Mouse (Mus musculus): ENCODE measurements around the gene Dguok. TPM values are rescaled to one million over a fixed set of nuclear protein-coding genes. Genes with fewer than 3 reads are reported as not detected.
A peak's percentile ranks its signal among the peaks of the same experiment; 100 is the strongest.

Dguok gene
- polyA plus RNA-seq, 1 experiment from 2014 or later: 25.8 TPM

DNA sequence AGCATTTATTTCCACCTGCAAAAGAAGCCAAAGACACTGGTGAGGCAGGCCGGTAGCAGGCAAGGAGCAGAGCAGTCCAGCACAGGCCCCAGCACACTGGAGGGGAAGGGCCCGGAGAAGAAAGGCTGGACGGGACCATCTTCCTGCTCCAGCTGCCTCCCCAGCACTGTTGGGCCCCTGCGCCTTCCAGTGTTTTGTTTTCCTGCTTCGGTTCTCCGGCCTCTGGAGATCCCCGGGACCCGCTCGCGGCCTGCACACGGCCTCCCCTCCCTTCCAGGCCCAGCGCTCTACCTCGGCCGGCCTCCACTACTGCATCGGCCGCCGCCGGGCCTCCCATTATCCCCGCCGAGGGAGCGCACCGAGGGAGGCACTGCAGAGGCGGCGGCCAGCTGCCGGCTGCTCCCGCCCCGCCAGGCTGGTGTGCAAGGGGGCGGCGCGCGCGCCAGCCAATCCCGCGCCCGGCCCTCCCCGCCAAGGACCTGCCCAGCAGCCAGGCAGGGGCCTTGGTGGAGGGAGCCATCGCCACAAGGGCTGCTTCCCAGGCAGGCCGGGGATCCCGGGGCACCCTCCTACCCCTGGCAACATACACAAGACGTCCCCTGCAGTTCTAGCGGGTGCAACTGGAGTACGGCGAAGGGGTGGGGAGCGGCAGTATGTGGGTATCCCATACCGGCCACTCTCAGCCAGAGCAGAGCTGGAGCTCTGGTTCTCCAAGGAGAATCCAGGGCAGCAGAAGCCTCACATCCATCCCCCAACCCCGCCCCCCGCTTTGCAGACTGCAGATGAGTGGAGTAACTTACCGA is 65.3 kb downstream of the Dguok start:
- H3K4me3 ChIP-seq (ENCODE audit: low read depth, low read length): peak overlapping the region; percentile 70
- WGBS (ENCODE audit: insufficient replicate concordance): under 1% methylated on average over 46 of the region's 48 CpGs
- H3K9me3 ChIP-seq (ENCODE audit: low read length): no peaks in the 10 kb centered on the region
- peak; percentile 90 for DNase-seq
- H3K4me2 ChIP-seq (ENCODE audit: low read depth, low read length): peak overlapping the region; percentile 77
- peak; percentile 96 for ATAC-seq
- H3K27me3 ChIP-seq (ENCODE audit: insufficient read depth, low read length): no peaks in the 10 kb centered on the region
- peaks cover 14% of the 10 kb centered on the region; the same call in 1 of the 2 replicates for H3K36me3 ChIP-seq (replicated peaks; ENCODE audit: insufficient read depth, low read length)
- peak overlapping the region; percentile 77 for H3K9ac ChIP-seq (replicated peaks)
- peak overlapping the region; percentile 86 for H3K27ac ChIP-seq (ENCODE audit: low read depth)
- no peak for TF ChIP-seq CTCF (IDR thresholded peaks at IDR 0.05; ENCODE audit: low read depth)
- TF ChIP-seq EP300 (IDR thresholded peaks at IDR 0.05; ENCODE audit: low read depth): no peak
- peaks cover 46% of the 10 kb centered on the region for H3K4me1 ChIP-seq (ENCODE audit: insufficient read depth)

DNA sequence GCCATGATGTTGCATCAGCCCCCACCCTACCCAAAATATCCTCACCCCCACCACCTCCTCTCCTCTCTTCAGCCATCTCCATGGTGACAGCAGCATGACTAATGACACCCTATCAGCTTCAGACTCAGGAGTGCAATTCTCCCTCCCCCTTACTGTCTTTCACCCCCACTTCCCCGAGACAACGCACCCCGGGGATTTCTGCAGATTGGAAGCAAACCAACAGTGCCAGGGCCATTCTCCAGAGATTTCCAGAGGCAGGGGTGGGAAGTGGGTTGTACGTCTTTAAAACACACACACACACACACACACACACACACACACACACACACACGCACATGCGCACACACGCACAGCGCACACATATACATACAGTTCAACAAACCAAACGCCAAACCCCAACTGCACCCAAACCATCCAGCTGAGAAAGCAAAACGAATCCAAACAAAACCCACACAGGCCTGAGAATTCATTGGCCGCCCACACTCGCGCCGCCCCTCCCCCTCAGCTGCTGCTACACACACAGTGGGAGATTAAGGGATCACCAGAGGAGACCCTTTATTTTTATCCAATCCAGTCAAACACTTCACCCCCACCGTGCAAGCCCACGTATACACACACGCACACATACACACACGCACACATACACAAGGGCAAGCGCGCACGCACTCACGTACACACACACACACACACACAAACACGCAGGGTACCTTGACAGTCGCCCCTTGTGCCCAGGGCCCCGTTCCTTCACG is 66.1 kb downstream of the Dguok start:
- peak; percentile 69 for DNase-seq
- 35% methylated on average over 26 of the region's 26 CpGs for WGBS (ENCODE audit: insufficient replicate concordance)
- Histone ChIP-seq H3K4me3 (ENCODE audit: low read depth, low read length) (peak overlapping the region; percentile 70), H3K27ac (ENCODE audit: low read depth) (peak overlapping the region; percentile 86), H3K4me1 (ENCODE audit: insufficient read depth) (peaks cover 46% of the 10 kb centered on the region), H3K27me3 (ENCODE audit: insufficient read depth, low read length) (no peaks in the 10 kb centered on the region), H3K9ac (replicated peaks) (peak overlapping the region; percentile 77), H3K9me3 (ENCODE audit: low read length) (no peaks in the 10 kb centered on the region), H3K4me2 (ENCODE audit: low read depth, low read length) (peak overlapping the region; percentile 77), H3K36me3 (replicated peaks; ENCODE audit: insufficient read depth, low read length) (peaks cover 15% of the 10 kb centered on the region; the same call in 1 of the 2 replicates)
- TF ChIP-seq EP300 (IDR thresholded peaks at IDR 0.05; ENCODE audit: low read depth): no peak
- TF ChIP-seq CTCF (IDR thresholded peaks at IDR 0.05; ENCODE audit: low read depth): no peak
- peak; percentile 16 for ATAC-seq

DNA sequence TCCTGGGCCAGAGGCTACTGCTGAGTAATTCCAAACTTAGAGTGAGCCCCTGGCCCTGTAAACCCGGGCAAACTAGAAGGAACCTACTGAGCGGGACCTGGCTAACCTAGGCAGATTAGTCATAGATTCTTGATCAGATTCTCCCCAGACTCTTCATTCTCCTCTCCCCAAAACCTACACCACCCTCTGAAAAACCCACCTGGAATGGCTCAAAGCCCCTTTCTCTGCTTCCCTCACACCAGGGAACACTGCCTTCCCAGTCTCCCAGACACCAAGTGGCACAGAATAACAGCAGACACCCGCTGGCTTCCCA is 66.6 kb downstream of the Dguok start:
- Histone ChIP-seq H3K4me3 (ENCODE audit: low read depth, low read length) (peak overlapping the region; percentile 70; the same call in 1 of the 2 replicates), H3K36me3 (replicated peaks; ENCODE audit: insufficient read depth, low read length) (peaks cover 14% of the 10 kb centered on the region; the same call in 1 of the 2 replicates), H3K4me1 (ENCODE audit: insufficient read depth) (peaks cover 48% of the 10 kb centered on the region), H3K9me3 (ENCODE audit: low read length) (no peaks in the 10 kb centered on the region), H3K9ac (replicated peaks) (no peak overlapping the region), H3K4me2 (ENCODE audit: low read depth, low read length) (peak overlapping the region; percentile 77), H3K27me3 (ENCODE audit: insufficient read depth, low read length) (no peaks in the 10 kb centered on the region), H3K27ac (ENCODE audit: low read depth) (peak overlapping the region; percentile 86; the same call in 1 of the 2 replicates)
- no peak for ATAC-seq
- TF ChIP-seq CTCF (IDR thresholded peaks at IDR 0.05; ENCODE audit: low read depth) (no peak), EP300 (IDR thresholded peaks at IDR 0.05; ENCODE audit: low read depth) (no peak)
- 62% methylated on average over 3 of the region's 3 CpGs for WGBS (ENCODE audit: insufficient replicate concordance)
- no peak for DNase-seq

DNA sequence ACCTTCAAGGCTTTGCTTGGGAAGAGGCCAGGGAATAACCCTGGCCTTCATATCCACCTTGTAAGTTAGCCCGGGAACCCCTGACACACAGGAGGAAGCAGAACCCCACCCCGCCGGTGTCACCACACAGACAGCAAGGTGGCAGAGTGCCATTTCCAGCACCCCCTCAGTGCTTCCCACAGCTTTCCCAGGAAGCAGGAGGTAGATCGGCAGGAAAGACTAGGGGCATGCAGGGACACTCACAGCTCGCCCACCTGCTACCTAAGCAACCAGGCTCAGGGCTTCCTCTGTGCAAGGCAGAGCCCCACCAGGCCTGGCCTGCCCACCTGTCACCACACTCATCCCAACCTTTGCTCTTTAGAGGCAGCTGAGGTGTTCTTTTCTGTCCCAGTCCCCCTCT is 67.0 kb downstream of the Dguok start:
- H3K4me2 ChIP-seq (ENCODE audit: low read depth, low read length): peak overlapping the region; percentile 77; the same call in 1 of the 2 replicates
- H3K27ac ChIP-seq (ENCODE audit: low read depth): no peak overlapping the region
- 0 out of 2 replicates have a peak overlapping the region, but pooled peaks have one; percentile 70 for H3K4me3 ChIP-seq (ENCODE audit: low read depth, low read length)
- DNase-seq (no peak), ATAC-seq (no peak)
- no peaks in the 10 kb centered on the region for H3K9me3 ChIP-seq (ENCODE audit: low read length)
- 72% methylated on average over 5 of the region's 5 CpGs for WGBS (ENCODE audit: insufficient replicate concordance)
- TF ChIP-seq CTCF (IDR thresholded peaks at IDR 0.05; ENCODE audit: low read depth) (no peak), EP300 (IDR thresholded peaks at IDR 0.05; ENCODE audit: low read depth) (no peak)
- no peaks in the 10 kb centered on the region for H3K27me3 ChIP-seq (ENCODE audit: insufficient read depth, low read length)
- H3K36me3 ChIP-seq (replicated peaks; ENCODE audit: insufficient read depth, low read length): peaks cover 14% of the 10 kb centered on the region; the same call in 1 of the 2 replicates
- H3K9ac ChIP-seq (replicated peaks): no peak overlapping the region
- H3K4me1 ChIP-seq (ENCODE audit: insufficient read depth): peaks cover 51% of the 10 kb centered on the region

DNA sequence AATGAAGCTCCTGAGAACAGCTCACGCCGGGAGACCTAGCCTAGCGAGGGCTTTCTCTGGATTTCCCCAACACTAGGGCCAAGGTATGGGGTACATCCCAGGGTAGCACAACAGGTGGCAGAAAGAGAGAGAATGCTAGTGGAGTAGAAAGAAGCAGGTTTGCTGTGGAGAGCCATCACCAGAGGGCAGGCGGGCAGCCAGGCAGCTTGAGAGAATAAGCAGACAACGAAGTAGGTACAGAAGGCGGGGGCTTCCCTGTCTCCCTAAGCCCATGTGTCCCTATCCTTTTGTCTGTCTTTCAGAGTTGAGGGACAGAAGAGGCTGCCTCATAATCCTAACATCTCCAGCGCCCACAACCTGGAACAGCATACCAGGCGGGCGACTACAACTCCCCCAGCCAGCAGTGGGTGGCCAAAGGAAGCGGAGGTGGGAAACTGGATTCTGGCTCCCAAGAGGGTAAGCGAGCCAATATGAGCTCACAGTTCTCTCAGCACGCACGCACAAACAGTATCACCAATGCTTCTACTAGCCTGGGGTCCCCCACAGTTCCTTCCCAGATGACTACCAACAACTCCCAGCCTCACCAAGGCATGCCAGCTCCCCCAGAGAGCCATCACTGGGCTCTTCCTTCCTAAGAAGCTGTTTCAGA is 67.5 kb downstream of the Dguok start:
- peaks cover 46% of the 10 kb centered on the region for H3K4me1 ChIP-seq (ENCODE audit: insufficient read depth)
- H3K4me2 ChIP-seq (ENCODE audit: low read depth, low read length): 0 out of 2 replicates have a peak overlapping the region, but pooled peaks have one; percentile 77
- WGBS (ENCODE audit: insufficient replicate concordance): 87% methylated on average over 13 of the region's 13 CpGs

More for the DNA sequence above, 67.5 kb downstream of the Dguok start:
- no peak for DNase-seq
- ATAC-seq: no peak
- Histone ChIP-seq H3K9me3 (ENCODE audit: low read length) (no peaks in the 10 kb centered on the region), H3K36me3 (replicated peaks; ENCODE audit: insufficient read depth, low read length) (peaks cover 14% of the 10 kb centered on the region; the same call in 1 of the 2 replicates), H3K9ac (replicated peaks) (no peak overlapping the region), H3K27me3 (ENCODE audit: insufficient read depth, low read length) (no peaks in the 10 kb centered on the region), H3K27ac (ENCODE audit: low read depth) (no peak overlapping the region), H3K4me3 (ENCODE audit: low read depth, low read length) (no peak overlapping the region)
- TF ChIP-seq EP300 (IDR thresholded peaks at IDR 0.05; ENCODE audit: low read depth) (no peak), CTCF (IDR thresholded peaks at IDR 0.05; ENCODE audit: low read depth) (no peak)

All from liver, postnatal 0 days (tissue).